Mouse (Mus musculus): ENCODE measurements around the gene Mical3. TPM values are rescaled to one million over a fixed set of nuclear protein-coding genes. Genes with fewer than 3 reads are reported as not detected.

Mical3 gene
- polyA plus RNA-seq, 1 experiment, result 49.0 TPM

DNA sequence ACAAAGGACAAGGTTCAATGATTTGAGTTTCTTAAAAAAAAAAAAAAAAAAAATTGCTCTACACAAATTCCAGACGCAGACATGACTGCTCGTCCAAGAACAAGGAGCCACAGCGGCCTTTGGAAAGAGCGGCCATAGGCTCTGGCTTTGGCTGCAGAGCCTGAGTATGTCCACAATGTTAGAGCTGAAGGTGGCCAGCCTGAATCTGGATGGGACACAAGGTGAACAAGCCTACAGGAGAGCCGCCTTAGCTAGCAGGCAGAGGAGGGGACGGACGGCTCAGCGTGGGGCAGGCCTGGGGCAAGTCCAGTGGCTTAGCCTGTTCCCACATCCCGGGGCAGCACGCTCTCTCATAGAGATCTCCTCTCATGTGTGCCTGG is 48.7 kb downstream of the Mical3 start:
- Histone ChIP-seq H3K4me3 (ENCODE audit: low read depth, low read length) (no peak overlapping the region), H3K9me3 (replicated peaks; ENCODE audit: control insufficient read depth, insufficient read depth, low read length, poor library complexity, severe bottlenecking) (no peaks in the 10 kb centered on the region), H3K36me3 (ENCODE audit: control insufficient read depth, insufficient read depth, low read length, poor library complexity, severe bottlenecking) (no peaks in the 10 kb centered on the region), H3K4me1 (ENCODE audit: control insufficient read depth, insufficient read depth, low read length) (peaks cover 3% of the 10 kb centered on the region), H3K9ac (ENCODE audit: low read depth, poor library complexity, severe bottlenecking) (no peak overlapping the region), H3K27ac (ENCODE audit: insufficient read depth, low read length) (no peak overlapping the region), H3K27me3 (ENCODE audit: control insufficient read depth, insufficient read depth, low read length, poor library complexity, severe bottlenecking) (no peaks in the 10 kb centered on the region)
- TF ChIP-seq CTCF (IDR thresholded peaks at IDR 0.05; ENCODE audit: low read depth, low read length), result no peak

- H3K9me3 ChIP-seq (replicated peaks; ENCODE audit: control insufficient read depth, insufficient read depth, low read length, poor library complexity, severe bottlenecking), result no peaks in the 10 kb centered on the region
- no peak overlapping the region for H3K27ac ChIP-seq (ENCODE audit: insufficient read depth, low read length)
- TF ChIP-seq POLR2A (IDR thresholded peaks at IDR 0.05; ENCODE audit: insufficient read depth, low read length), result no peak
- TF ChIP-seq EP300 (IDR thresholded peaks at IDR 0.05; ENCODE audit: insufficient read depth, low read depth, low read length), result no peak
- TF ChIP-seq CTCF (IDR thresholded peaks at IDR 0.05; ENCODE audit: low read depth, low read length), result no peak
- H3K27me3 ChIP-seq (ENCODE audit: control insufficient read depth, insufficient read depth, low read length, poor library complexity, severe bottlenecking), result no peaks in the 10 kb centered on the region
- H3K36me3 ChIP-seq (ENCODE audit: control insufficient read depth, insufficient read depth, low read length, poor library complexity, severe bottlenecking), result no peaks in the 10 kb centered on the region
- H3K4me1 ChIP-seq (ENCODE audit: control insufficient read depth, insufficient read depth, low read length), result peaks cover 3% of the 10 kb centered on the region
- H3K9ac ChIP-seq (ENCODE audit: low read depth, poor library complexity, severe bottlenecking), result no peak overlapping the region
- H3K4me3 ChIP-seq (ENCODE audit: low read depth, low read length), result no peak overlapping the region
Measured at GRCm38 (mm10) chr6:121081288-121082093, 49.3 kb downstream of the Mical3 start.

DNA sequence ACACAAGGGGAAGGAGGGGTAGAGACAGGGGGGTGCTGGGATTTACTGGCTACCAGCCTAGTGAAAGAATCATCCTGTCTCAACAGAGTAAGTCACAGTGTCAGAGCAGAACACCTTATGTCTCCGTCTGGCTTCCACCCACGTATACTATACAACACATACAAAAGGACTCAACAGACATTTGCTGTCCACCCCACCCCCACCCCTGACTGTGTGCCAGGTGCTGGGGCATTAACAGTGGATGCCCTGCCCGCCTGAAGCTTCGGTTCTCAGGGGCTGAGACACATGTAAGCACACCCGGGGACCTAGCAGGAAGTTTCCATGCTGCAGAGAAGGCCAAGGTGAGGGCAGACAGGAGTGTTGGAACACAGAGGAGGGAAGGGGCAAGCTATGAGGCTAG is 52.6 kb downstream of the Mical3 start:
- no peaks in the 10 kb centered on the region for H3K36me3 ChIP-seq (ENCODE audit: control insufficient read depth, insufficient read depth, low read length, poor library complexity, severe bottlenecking)
- peaks cover 3% of the 10 kb centered on the region for H3K4me1 ChIP-seq (ENCODE audit: control insufficient read depth, insufficient read depth, low read length)
- no peaks in the 10 kb centered on the region for H3K9me3 ChIP-seq (replicated peaks; ENCODE audit: control insufficient read depth, insufficient read depth, low read length, poor library complexity, severe bottlenecking)
- TF ChIP-seq EP300 (IDR thresholded peaks at IDR 0.05; ENCODE audit: insufficient read depth, low read depth, low read length) (no peak), POLR2A (IDR thresholded peaks at IDR 0.05; ENCODE audit: insufficient read depth, low read length) (no peak), CTCF (IDR thresholded peaks at IDR 0.05; ENCODE audit: low read depth, low read length) (no peak)
- no peak overlapping the region for H3K9ac ChIP-seq (ENCODE audit: low read depth, poor library complexity, severe bottlenecking)
- H3K4me3 ChIP-seq (ENCODE audit: low read depth, low read length), result no peak overlapping the region
- no peak overlapping the region for H3K27ac ChIP-seq (ENCODE audit: insufficient read depth, low read length)
- no peaks in the 10 kb centered on the region for H3K27me3 ChIP-seq (ENCODE audit: control insufficient read depth, insufficient read depth, low read length, poor library complexity, severe bottlenecking)

GRCm38 (mm10) chr6:121076929-121077566 is 53.8 kb downstream of the Mical3 start:
- TF ChIP-seq EP300 (IDR thresholded peaks at IDR 0.05; ENCODE audit: insufficient read depth, low read depth, low read length) (no peak), POLR2A (IDR thresholded peaks at IDR 0.05; ENCODE audit: insufficient read depth, low read length) (no peak), CTCF (IDR thresholded peaks at IDR 0.05; ENCODE audit: low read depth, low read length) (no peak)
- no peaks in the 10 kb centered on the region for H3K27me3 ChIP-seq (ENCODE audit: control insufficient read depth, insufficient read depth, low read length, poor library complexity, severe bottlenecking)
- H3K36me3 ChIP-seq (ENCODE audit: control insufficient read depth, insufficient read depth, low read length, poor library complexity, severe bottlenecking), result no peaks in the 10 kb centered on the region
- peaks cover 3% of the 10 kb centered on the region for H3K4me1 ChIP-seq (ENCODE audit: control insufficient read depth, insufficient read depth, low read length)
- H3K9me3 ChIP-seq (replicated peaks; ENCODE audit: control insufficient read depth, insufficient read depth, low read length, poor library complexity, severe bottlenecking), result no peaks in the 10 kb centered on the region
- no peak overlapping the region for H3K9ac ChIP-seq (ENCODE audit: low read depth, poor library complexity, severe bottlenecking)
- no peak overlapping the region for H3K4me3 ChIP-seq (ENCODE audit: low read depth, low read length)
- no peak overlapping the region for H3K27ac ChIP-seq (ENCODE audit: insufficient read depth, low read length)

DNA sequence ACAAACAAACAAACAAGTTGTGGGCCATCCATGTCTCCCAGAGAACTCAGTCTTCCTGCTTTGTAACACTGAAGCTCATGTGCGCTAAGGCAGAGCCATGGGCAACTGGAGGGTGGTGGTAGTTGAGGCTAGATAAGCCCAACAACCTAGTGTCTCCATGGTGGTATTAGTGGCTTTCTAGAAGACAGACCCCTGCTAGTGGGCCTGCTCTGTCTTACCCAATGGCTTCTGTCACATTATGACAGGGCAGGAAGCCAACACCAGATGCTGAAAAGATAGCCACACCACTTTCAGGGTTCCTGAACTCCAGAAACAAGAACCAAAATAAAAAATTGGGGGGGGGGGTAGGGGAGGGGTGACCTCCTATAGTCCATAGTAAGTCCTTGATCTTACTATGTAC is 55.0 kb downstream of the Mical3 start:
- H3K27ac ChIP-seq (ENCODE audit: insufficient read depth, low read length), result no peak overlapping the region
- H3K36me3 ChIP-seq (ENCODE audit: control insufficient read depth, insufficient read depth, low read length, poor library complexity, severe bottlenecking), result no peaks in the 10 kb centered on the region
- TF ChIP-seq CTCF (IDR thresholded peaks at IDR 0.05; ENCODE audit: low read depth, low read length), result no peak
- TF ChIP-seq EP300 (IDR thresholded peaks at IDR 0.05; ENCODE audit: insufficient read depth, low read depth, low read length), result no peak
- no peak for TF ChIP-seq POLR2A (IDR thresholded peaks at IDR 0.05; ENCODE audit: insufficient read depth, low read length)
- H3K27me3 ChIP-seq (ENCODE audit: control insufficient read depth, insufficient read depth, low read length, poor library complexity, severe bottlenecking), result no peaks in the 10 kb centered on the region
- H3K4me3 ChIP-seq (ENCODE audit: low read depth, low read length), result no peak overlapping the region
- no peaks in the 10 kb centered on the region for H3K9me3 ChIP-seq (replicated peaks; ENCODE audit: control insufficient read depth, insufficient read depth, low read length, poor library complexity, severe bottlenecking)
- no peak overlapping the region for H3K9ac ChIP-seq (ENCODE audit: low read depth, poor library complexity, severe bottlenecking)
- H3K4me1 ChIP-seq (ENCODE audit: control insufficient read depth, insufficient read depth, low read length), result no peaks in the 10 kb centered on the region

GRCm38 (mm10) chr6:121073312-121073711 is 57.5 kb downstream of the Mical3 start:
- TF ChIP-seq POLR2A (IDR thresholded peaks at IDR 0.05; ENCODE audit: insufficient read depth, low read length), result no peak
- no peak for TF ChIP-seq EP300 (IDR thresholded peaks at IDR 0.05; ENCODE audit: insufficient read depth, low read depth, low read length)
- TF ChIP-seq CTCF (IDR thresholded peaks at IDR 0.05; ENCODE audit: low read depth, low read length), result no peak
- no peaks in the 10 kb centered on the region for H3K4me1 ChIP-seq (ENCODE audit: control insufficient read depth, insufficient read depth, low read length)

More at GRCm38 (mm10) chr6:121073312-121073711, 57.5 kb downstream of the Mical3 start:
- Histone ChIP-seq H3K9ac (ENCODE audit: low read depth, poor library complexity, severe bottlenecking) (no peak overlapping the region), H3K36me3 (ENCODE audit: control insufficient read depth, insufficient read depth, low read length, poor library complexity, severe bottlenecking) (no peaks in the 10 kb centered on the region), H3K27me3 (ENCODE audit: control insufficient read depth, insufficient read depth, low read length, poor library complexity, severe bottlenecking) (no peaks in the 10 kb centered on the region), H3K4me3 (ENCODE audit: low read depth, low read length) (no peak overlapping the region), H3K27ac (ENCODE audit: insufficient read depth, low read length) (no peak overlapping the region), H3K9me3 (replicated peaks; ENCODE audit: control insufficient read depth, insufficient read depth, low read length, poor library complexity, severe bottlenecking) (no peaks in the 10 kb centered on the region)
